Comparison of ENCODE assay signal across 8 mouse cellular contexts in genomic region chr17:85995727-85996126, GRCm38 (mm10).
DNase-seq lines count a peak whose midpoint lies in the region; ATAC-seq and TF ChIP-seq lines count a peak whose summit lies in the region.

No protein-coding gene starts in this region.

- H3K36me3 ChIP-seq in liver, adult 2 months (ENCODE audit: control insufficient read depth, insufficient read depth, low read length): peaks cover 7% of the 10 kb centered on the region; the same call in 1 of the 2 replicates
- H3K36me3 ChIP-seq in liver, postnatal 0 days (replicated peaks; ENCODE audit: insufficient read depth, low read length): peaks cover 3% of the 10 kb centered on the region
- peaks cover 2% of the 10 kb centered on the region for H3K36me3 ChIP-seq in heart, adult 2 months (ENCODE audit: control insufficient read depth, insufficient read depth, low read length)

- TF ChIP-seq CTCF in liver, adult 2 months (IDR thresholded peaks at IDR 0.05; ENCODE audit: low read depth, low read length): no peak
- TF ChIP-seq CTCF in liver, postnatal 0 days (IDR thresholded peaks at IDR 0.05; ENCODE audit: low read depth): no peak
- TF ChIP-seq CTCF in heart, adult 2 months (IDR thresholded peaks at IDR 0.05): no peak

- no peak for TF ChIP-seq EP300 in liver, postnatal 0 days (IDR thresholded peaks at IDR 0.05; ENCODE audit: low read depth)
- TF ChIP-seq EP300 in heart, adult 2 months (IDR thresholded peaks at IDR 0.05; ENCODE audit: insufficient read depth, low read depth, low read length): no peak

- H3K79me2 ChIP-seq in liver, adult 2 months (ENCODE audit: control insufficient read depth, insufficient read depth, low read length): no peaks in the 10 kb centered on the region
- no peaks in the 10 kb centered on the region for H3K79me2 ChIP-seq in heart, adult 2 months (replicated peaks; ENCODE audit: control insufficient read depth, insufficient read depth, low read length)

- H3K9ac ChIP-seq in liver, adult 2 months (ENCODE audit: low read depth, low read length): no peak overlapping the region
- no peak overlapping the region for H3K9ac ChIP-seq in liver, postnatal 0 days (replicated peaks)
- H3K9ac ChIP-seq in heart, adult 2 months (ENCODE audit: low read depth, low read length): no peak overlapping the region

- no peak for ATAC-seq in liver, postnatal 0 days
- peak; percentile 39; the same call in 1 of the 2 replicates for ATAC-seq in megakaryocyte progenitor cell, adult 5-6 weeks (replicated peaks; ENCODE audit: poor library complexity)
- no peak for ATAC-seq in inflammation-experienced regulatory T-cells, adult 6 months

- no peak overlapping the region for H3K4me3 ChIP-seq in liver, adult 2 months (ENCODE audit: insufficient read depth, low read depth, low read length)
- H3K4me3 ChIP-seq in liver, postnatal 0 days (ENCODE audit: low read depth, low read length): no peak overlapping the region
- no peak overlapping the region for H3K4me3 ChIP-seq in heart, adult 2 months

- no peaks in the 10 kb centered on the region for H3K9me3 ChIP-seq in liver, postnatal 0 days (ENCODE audit: low read length)

- H3K4me2 ChIP-seq in liver, postnatal 0 days (ENCODE audit: low read depth, low read length): no peak overlapping the region

- WGBS in liver, adult 2 months: 88% methylated on average over 2 of the region's 2 CpGs
- 75% methylated on average over 2 of the region's 2 CpGs for WGBS in liver, postnatal 0 days (ENCODE audit: insufficient replicate concordance)
- 43% methylated on average over 2 of the region's 2 CpGs for WGBS in heart, adult 2 months

- H3K27ac ChIP-seq in liver, adult 2 months (replicated peaks; ENCODE audit: insufficient read depth, low read depth, low read length): no peak overlapping the region
- H3K27ac ChIP-seq in liver, postnatal 0 days (ENCODE audit: low read depth): no peak overlapping the region
- peak overlapping the region; percentile 40; the same call in 1 of the 2 replicates for H3K27ac ChIP-seq in heart, adult 2 months

- intact Hi-C loops in heart, adult 2 months (cut with DNase I): no loop called here

- H3K27me3 ChIP-seq in liver, adult 2 months (ENCODE audit: control insufficient read depth, insufficient read depth, low read length): no peaks in the 10 kb centered on the region
- no peaks in the 10 kb centered on the region for H3K27me3 ChIP-seq in liver, postnatal 0 days (ENCODE audit: insufficient read depth, low read length)
- H3K27me3 ChIP-seq in heart, adult 2 months (ENCODE audit: control insufficient read depth, insufficient read depth, low read length): no peaks in the 10 kb centered on the region

- DNase-seq in liver, adult 2 months (ENCODE audit: extremely low read depth, low read depth, low spot score): peak; percentile 12
- no peak for DNase-seq in liver, postnatal 0 days
- peak; percentile 78 to 80 for DNase-seq in cerebellum, postnatal 14 days
- DNase-seq in heart, adult 2 months: peak; percentile 77 to 83
- DNase-seq in layer of hippocampus, adult 9-10 months (ENCODE audit: low spot score): peak; percentile 17
- no peak for DNase-seq in thymus, adult 18-20 months

- H3K4me1 ChIP-seq in liver, adult 2 months (ENCODE audit: control insufficient read depth, insufficient read depth, low read length): peaks cover 2% of the 10 kb centered on the region; the same call in 1 of the 2 replicates
- H3K4me1 ChIP-seq in liver, postnatal 0 days (ENCODE audit: insufficient read depth): no peaks in the 10 kb centered on the region
- H3K4me1 ChIP-seq in heart, adult 2 months (ENCODE audit: control insufficient read depth, insufficient read depth, low read length): no peaks in the 10 kb centered on the region

- no peak for TF ChIP-seq POLR2A in liver, adult 2 months (IDR thresholded peaks at IDR 0.05; ENCODE audit: extremely low read depth, insufficient read depth, low read length)
- no peak for TF ChIP-seq POLR2A in heart, adult 2 months (IDR thresholded peaks at IDR 0.05; ENCODE audit: insufficient read depth, low read depth, low read length)

Comparison
In these comparisons a context has a peak if more than half of its experiments do, and no peak if none do; other contexts are left out.
1. DNase-seq: peak in liver, adult 2 months (single experiment), cerebellum, postnatal 14 days (2 of 2), heart, adult 2 months (2 of 2) and layer of hippocampus, adult 9-10 months (single experiment); none in liver, postnatal 0 days (single experiment) and thymus, adult 18-20 months (0 of 2).